Mouse (Mus musculus): Measurements from ENCODE around the gene Cdc7. TPM values are rescaled to one million over a fixed set of nuclear protein-coding genes. Genes with fewer than 3 reads are reported as not detected.

Gene Cdc7
- polyA plus RNA-seq, 1 experiment from 2014 or later: 29.2 TPM

- WGBS: 5% methylated on average over 10 of the region's 10 CpGs
Observed at GRCm38 (mm10) chr5:107015422-107016081, 51.4 kb downstream of the Cdc7 start.

GRCm38 (mm10) chr5:107016538-107016937, 52.4 kb downstream of the Cdc7 start:
- Histone ChIP-seq H3K4me2 (ENCODE audit: low read depth, low read length) (no peak overlapping the region), H3K36me3 (ENCODE audit: control insufficient read depth, insufficient read depth) (no peaks in the 10 kb centered on the region), H3K27me3 (ENCODE audit: control insufficient read depth, insufficient read depth, low read length) (no peaks in the 10 kb centered on the region), H3K9me3 (replicated peaks; ENCODE audit: control insufficient read depth, low read length) (no peaks in the 10 kb centered on the region), H3K27ac (ENCODE audit: low read length) (no peak overlapping the region), H3K4me1 (ENCODE audit: control insufficient read depth, insufficient read depth, low read length) (peaks cover 45% of the 10 kb centered on the region), H3K4me3 (ENCODE audit: low read length) (no peak overlapping the region), H3K9ac (ENCODE audit: low read length) (no peak overlapping the region)
- WGBS: 61% methylated on average over 4 of the region's 4 CpGs
- no peak for ATAC-seq (replicated peaks; ENCODE audit: extremely low read depth, insufficient read depth, low FRiP score)

More at GRCm38 (mm10) chr5:107015422-107016081, 51.4 kb downstream of the Cdc7 start:
- peak; percentile 52 for ATAC-seq (replicated peaks; ENCODE audit: extremely low read depth, insufficient read depth, low FRiP score)
- H3K36me3 ChIP-seq (ENCODE audit: control insufficient read depth, insufficient read depth): no peaks in the 10 kb centered on the region
- H3K9ac ChIP-seq (ENCODE audit: low read length): no peak overlapping the region
- H3K4me1 ChIP-seq (ENCODE audit: control insufficient read depth, insufficient read depth, low read length): peaks cover 44% of the 10 kb centered on the region
- H3K4me2 ChIP-seq (ENCODE audit: low read depth, low read length): peak overlapping the region; percentile 11
- H3K27me3 ChIP-seq (ENCODE audit: control insufficient read depth, insufficient read depth, low read length): no peaks in the 10 kb centered on the region
- H3K27ac ChIP-seq (ENCODE audit: low read length): peak overlapping the region; percentile 40
- H3K4me3 ChIP-seq (ENCODE audit: low read length): no peak overlapping the region
- no peaks in the 10 kb centered on the region for H3K9me3 ChIP-seq (replicated peaks; ENCODE audit: control insufficient read depth, low read length)

GRCm38 (mm10) chr5:107017544-107017943, 53.4 kb downstream of the Cdc7 start:
- Histone ChIP-seq H3K9me3 (replicated peaks; ENCODE audit: control insufficient read depth, low read length) (no peaks in the 10 kb centered on the region), H3K27ac (ENCODE audit: low read length) (no peak overlapping the region), H3K4me3 (ENCODE audit: low read length) (no peak overlapping the region), H3K4me2 (ENCODE audit: low read depth, low read length) (no peak overlapping the region), H3K27me3 (ENCODE audit: control insufficient read depth, insufficient read depth, low read length) (no peaks in the 10 kb centered on the region), H3K36me3 (ENCODE audit: control insufficient read depth, insufficient read depth) (no peaks in the 10 kb centered on the region), H3K9ac (ENCODE audit: low read length) (no peak overlapping the region), H3K4me1 (ENCODE audit: control insufficient read depth, insufficient read depth, low read length) (peaks cover 35% of the 10 kb centered on the region)
- ATAC-seq (replicated peaks; ENCODE audit: extremely low read depth, insufficient read depth, low FRiP score): no peak
- WGBS: 70% methylated on average over 2 of the region's 2 CpGs

GRCm38 (mm10) chr5:107019057-107019456, 54.9 kb downstream of the Cdc7 start:
- Histone ChIP-seq H3K4me2 (ENCODE audit: low read depth, low read length) (no peak overlapping the region), H3K4me1 (ENCODE audit: control insufficient read depth, insufficient read depth, low read length) (peaks cover 31% of the 10 kb centered on the region), H3K36me3 (ENCODE audit: control insufficient read depth, insufficient read depth) (no peaks in the 10 kb centered on the region), H3K27me3 (ENCODE audit: control insufficient read depth, insufficient read depth, low read length) (no peaks in the 10 kb centered on the region), H3K9ac (ENCODE audit: low read length) (no peak overlapping the region), H3K27ac (ENCODE audit: low read length) (no peak overlapping the region), H3K9me3 (replicated peaks; ENCODE audit: control insufficient read depth, low read length) (0 out of 2 replicates have a peak, but pooled peaks cover 2% of the 10 kb centered on the region), H3K4me3 (ENCODE audit: low read length) (no peak overlapping the region)
- WGBS: 73% methylated on average over 5 of the region's 5 CpGs
- ATAC-seq (replicated peaks; ENCODE audit: extremely low read depth, insufficient read depth, low FRiP score): no peak

GRCm38 (mm10) chr5:107019904-107020303, 55.8 kb downstream of the Cdc7 start:
- WGBS: 71% methylated on average over 6 of the region's 6 CpGs
- no peak for ATAC-seq (replicated peaks; ENCODE audit: extremely low read depth, insufficient read depth, low FRiP score)

GRCm38 (mm10) chr5:107020366-107020765, 56.2 kb downstream of the Cdc7 start:
- 38% methylated on average over 7 of the region's 7 CpGs for WGBS

More at GRCm38 (mm10) chr5:107019904-107020303, 55.8 kb downstream of the Cdc7 start:
- Histone ChIP-seq H3K36me3 (ENCODE audit: control insufficient read depth, insufficient read depth) (no peaks in the 10 kb centered on the region), H3K27ac (ENCODE audit: low read length) (peak overlapping the region; percentile 81; the same call in 1 of the 2 replicates), H3K4me2 (ENCODE audit: low read depth, low read length) (no peak overlapping the region), H3K9me3 (replicated peaks; ENCODE audit: control insufficient read depth, low read length) (0 out of 2 replicates have a peak, but pooled peaks cover 2% of the 10 kb centered on the region), H3K27me3 (ENCODE audit: control insufficient read depth, insufficient read depth, low read length) (no peaks in the 10 kb centered on the region), H3K4me1 (ENCODE audit: control insufficient read depth, insufficient read depth, low read length) (peaks cover 26% of the 10 kb centered on the region), H3K9ac (ENCODE audit: low read length) (no peak overlapping the region), H3K4me3 (ENCODE audit: low read length) (no peak overlapping the region)

GRCm38 (mm10) chr5:107021291-107022063, 57.4 kb downstream of the Cdc7 start:
- H3K36me3 ChIP-seq (ENCODE audit: control insufficient read depth, insufficient read depth): no peaks in the 10 kb centered on the region
- no peak overlapping the region for H3K4me2 ChIP-seq (ENCODE audit: low read depth, low read length)
- no peaks in the 10 kb centered on the region for H3K27me3 ChIP-seq (ENCODE audit: control insufficient read depth, insufficient read depth, low read length)
- no peak overlapping the region for H3K9ac ChIP-seq (ENCODE audit: low read length)
- 0 out of 2 replicates have a peak, but pooled peaks cover 2% of the 10 kb centered on the region for H3K9me3 ChIP-seq (replicated peaks; ENCODE audit: control insufficient read depth, low read length)
- H3K4me1 ChIP-seq (ENCODE audit: control insufficient read depth, insufficient read depth, low read length): peaks cover 22% of the 10 kb centered on the region
- no peak for ATAC-seq (replicated peaks; ENCODE audit: extremely low read depth, insufficient read depth, low FRiP score)
- WGBS: 87% methylated on average over 14 of the region's 14 CpGs
- no peak overlapping the region for H3K27ac ChIP-seq (ENCODE audit: low read length)
- H3K4me3 ChIP-seq (ENCODE audit: low read length): no peak overlapping the region

More at GRCm38 (mm10) chr5:107020366-107020765, 56.2 kb downstream of the Cdc7 start:
- no peaks in the 10 kb centered on the region for H3K27me3 ChIP-seq (ENCODE audit: control insufficient read depth, insufficient read depth, low read length)
- no peak overlapping the region for H3K4me2 ChIP-seq (ENCODE audit: low read depth, low read length)
- peak overlapping the region; percentile 81 for H3K27ac ChIP-seq (ENCODE audit: low read length)
- ATAC-seq (replicated peaks; ENCODE audit: extremely low read depth, insufficient read depth, low FRiP score): 0 out of 2 replicates have a peak, but pooled peaks have one; percentile 15
- 0 out of 2 replicates have a peak, but pooled peaks cover 2% of the 10 kb centered on the region for H3K9me3 ChIP-seq (replicated peaks; ENCODE audit: control insufficient read depth, low read length)
- no peak overlapping the region for H3K4me3 ChIP-seq (ENCODE audit: low read length)
- H3K4me1 ChIP-seq (ENCODE audit: control insufficient read depth, insufficient read depth, low read length): peaks cover 23% of the 10 kb centered on the region
- H3K36me3 ChIP-seq (ENCODE audit: control insufficient read depth, insufficient read depth): no peaks in the 10 kb centered on the region
- H3K9ac ChIP-seq (ENCODE audit: low read length): no peak overlapping the region

- 93% methylated on average over 3 of the region's 3 CpGs for WGBS
- no peak overlapping the region for H3K4me2 ChIP-seq (ENCODE audit: low read depth, low read length)
- no peaks in the 10 kb centered on the region for H3K27me3 ChIP-seq (ENCODE audit: control insufficient read depth, insufficient read depth, low read length)
- 0 out of 2 replicates have a peak, but pooled peaks cover 2% of the 10 kb centered on the region for H3K9me3 ChIP-seq (replicated peaks; ENCODE audit: control insufficient read depth, low read length)
- H3K36me3 ChIP-seq (ENCODE audit: control insufficient read depth, insufficient read depth): no peaks in the 10 kb centered on the region
- no peak overlapping the region for H3K27ac ChIP-seq (ENCODE audit: low read length)
- ATAC-seq (replicated peaks; ENCODE audit: extremely low read depth, insufficient read depth, low FRiP score): no peak
- H3K9ac ChIP-seq (ENCODE audit: low read length): no peak overlapping the region
- no peak overlapping the region for H3K4me3 ChIP-seq (ENCODE audit: low read length)
- H3K4me1 ChIP-seq (ENCODE audit: control insufficient read depth, insufficient read depth, low read length): peaks cover 27% of the 10 kb centered on the region
Observed at GRCm38 (mm10) chr5:107022064-107022428, 57.9 kb downstream of the Cdc7 start.

GRCm38 (mm10) chr5:107023951-107024350, 59.8 kb downstream of the Cdc7 start:
- peaks cover 29% of the 10 kb centered on the region for H3K4me1 ChIP-seq (ENCODE audit: control insufficient read depth, insufficient read depth, low read length)
- no peak overlapping the region for H3K9ac ChIP-seq (ENCODE audit: low read length)
- ATAC-seq (replicated peaks; ENCODE audit: extremely low read depth, insufficient read depth, low FRiP score): no peak
- WGBS: 55% methylated on average over 5 of the region's 5 CpGs
- no peaks in the 10 kb centered on the region for H3K36me3 ChIP-seq (ENCODE audit: control insufficient read depth, insufficient read depth)
- 0 out of 2 replicates have a peak, but pooled peaks cover 2% of the 10 kb centered on the region for H3K9me3 ChIP-seq (replicated peaks; ENCODE audit: control insufficient read depth, low read length)
- no peak overlapping the region for H3K27ac ChIP-seq (ENCODE audit: low read length)
- no peak overlapping the region for H3K4me2 ChIP-seq (ENCODE audit: low read depth, low read length)
- H3K4me3 ChIP-seq (ENCODE audit: low read length): no peak overlapping the region
- no peaks in the 10 kb centered on the region for H3K27me3 ChIP-seq (ENCODE audit: control insufficient read depth, insufficient read depth, low read length)
